Mouse (Mus musculus) lung, embryonic 15.5 days (tissue): ENCODE measurements around the gene Ube2m. TPM values are rescaled to one million over a fixed set of nuclear protein-coding genes. Genes with fewer than 3 reads are reported as not detected.

Source experiments
- ATAC-seq: fragments of 200-750 bp; cut with Nextera tagmentation; 2 replicates; pipeline ENCODE4 v1.8.0; 2017; ENCODE audit warnings: moderate number of reproducible peaks, borderline replicate concordance; ENCODE audit not compliant: low FRiP score, low TSS enrichment; ENCODE audit errors: extremely low read depth
- H3K27ac ChIP-seq: fragments of 300-500 bp; sonication (generic); 2 replicates; pipeline ENCODE4 v1.5.1; 2015; ENCODE audit warnings: moderate library complexity, mild to moderate bottlenecking, inconsistent platforms
- H3K27me3 ChIP-seq: fragments of 300-500 bp; sonication (generic); 2 replicates; pipeline ENCODE4 v1.6.1; 2015; ENCODE audit warnings: inconsistent platforms
- H3K36me3 ChIP-seq: fragments of 300-500 bp; sonication (generic); 2 replicates; pipeline ENCODE4 v1.6.1; 2015; ENCODE audit warnings: inconsistent platforms
- H3K4me1 ChIP-seq: fragments of 300-500 bp; sonication (generic); 2 replicates; pipeline ENCODE4 v1.6.1; 2015; ENCODE audit warnings: inconsistent platforms
- H3K4me2 ChIP-seq: fragments of 300-500 bp; sonication (generic); 2 replicates; pipeline ENCODE4 v1.6.1; 2015; ENCODE audit warnings: inconsistent platforms, mild to moderate bottlenecking, moderate library complexity
- H3K4me3 ChIP-seq: fragments of 300-500 bp; sonication (generic); 2 replicates; pipeline ENCODE4 v1.5.1; 2015; ENCODE audit warnings: mild to moderate bottlenecking, inconsistent platforms
- H3K9ac ChIP-seq: fragments of 300-500 bp; sonication (generic); 2 replicates; pipeline ENCODE4 v1.6.1; 2015; ENCODE audit warnings: inconsistent platforms
- H3K9me3 ChIP-seq: fragments of 300-500 bp; sonication (generic); 2 replicates; pipeline ENCODE4 v1.6.1; 2016; ENCODE audit warnings: inconsistent platforms
- WGBS: fragments of 180-500 bp; shearing (Covaris S2); methylation state at CpG from one replicate; pipeline ENCODE4 v1.1.7; 2015; 5-methylcytosine and 5-hydroxymethylcytosine counted together
- polyA plus RNA-seq: library from polyadenylated mRNA; unstranded; fragments of >200 nt; fragmentation: Nextera tagmentation; extraction: Ambion mirVana; gene quantifications from 2 replicates; pipeline ENCODE4 v1.2.1, GENCODE M21; 2015

Ube2m gene
- polyA plus RNA-seq, 1 experiment from 2014 or later = 114 TPM

DNA sequence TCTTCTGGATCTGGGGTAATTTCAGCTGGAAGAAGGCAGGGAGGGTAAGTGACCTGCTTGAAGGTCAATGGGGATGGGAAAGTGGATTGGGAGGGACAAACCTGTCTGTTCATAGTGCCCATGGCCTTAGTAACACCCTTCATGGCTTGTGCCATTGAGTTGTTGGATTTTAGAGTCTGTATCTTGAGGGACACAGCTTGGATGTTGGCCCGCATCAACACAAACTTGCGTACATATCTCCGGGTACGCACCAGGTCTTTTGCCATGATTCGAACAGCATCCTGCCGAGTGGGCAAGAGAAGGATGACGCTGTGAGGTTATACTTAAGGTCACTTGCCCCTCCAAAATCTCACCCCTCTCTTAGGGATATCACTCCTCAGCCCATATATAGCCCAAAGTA is 5.5 kb downstream of the Ube2m start:
- Histone ChIP-seq H3K36me3 (peaks cover 73% of the 10 kb centered on the region), H3K27me3 (no peaks in the 10 kb centered on the region), H3K4me3 (no peak overlapping the region), H3K4me1 (peaks cover 33% of the 10 kb centered on the region), H3K4me2 (no peak overlapping the region), H3K27ac (no peak overlapping the region), H3K9ac (no peak overlapping the region), H3K9me3 (no peaks in the 10 kb centered on the region)
- 88% methylated on average over 7 of the region's 7 CpGs for WGBS
- no peak for ATAC-seq

DNA sequence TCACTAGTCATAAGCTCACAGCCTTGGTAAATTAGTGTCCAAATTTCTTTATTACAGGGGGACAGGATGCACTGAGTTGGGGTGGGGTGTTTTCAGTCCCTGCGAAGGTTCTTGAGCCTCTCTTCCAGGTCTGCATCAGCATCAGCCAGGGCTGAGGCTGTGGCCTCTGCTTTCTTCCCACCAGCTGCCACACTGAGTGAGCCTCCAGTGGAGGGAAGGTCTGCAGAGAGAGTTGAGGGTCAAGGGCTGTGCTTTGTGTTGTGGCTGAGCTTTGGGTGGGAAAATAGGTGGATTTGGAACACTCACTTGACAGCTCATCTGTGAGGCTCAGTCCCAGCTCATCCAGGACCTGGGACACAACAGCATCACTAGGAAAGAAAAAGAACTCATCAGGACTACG is 6.1 kb downstream of the Ube2m start:
- Histone ChIP-seq H3K4me2 (no peak overlapping the region), H3K4me1 (peaks cover 34% of the 10 kb centered on the region), H3K27me3 (no peaks in the 10 kb centered on the region), H3K9me3 (no peaks in the 10 kb centered on the region), H3K27ac (no peak overlapping the region), H3K4me3 (no peak overlapping the region), H3K9ac (no peak overlapping the region), H3K36me3 (peaks cover 79% of the 10 kb centered on the region)
- no peak for ATAC-seq
- 67% methylated on average over 2 of the region's 2 CpGs for WGBS

DNA sequence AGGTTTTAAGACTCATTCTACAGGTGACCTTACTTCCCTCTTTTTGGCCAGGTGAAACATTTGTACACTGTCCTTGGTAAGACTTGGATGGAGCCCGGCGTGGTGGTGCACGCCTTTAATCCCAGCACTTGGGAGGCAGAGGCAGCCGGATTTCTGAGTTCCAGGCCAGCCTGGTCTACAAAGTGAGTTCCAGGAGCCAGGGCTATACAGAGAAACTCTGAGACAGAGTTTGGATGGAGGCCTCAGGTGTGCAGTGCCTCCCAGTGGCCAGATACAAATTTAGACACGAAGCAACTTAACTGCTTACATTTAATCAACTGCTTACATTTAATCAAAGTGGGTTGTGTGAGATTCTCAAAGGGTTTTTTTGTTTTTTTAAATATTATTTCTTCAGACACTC is 7.0 kb downstream of the Ube2m start:
- WGBS = 67% methylated on average over 5 of the region's 5 CpGs
- Histone ChIP-seq H3K4me3 (no peak overlapping the region), H3K4me2 (no peak overlapping the region), H3K27ac (no peak overlapping the region), H3K9ac (no peak overlapping the region), H3K36me3 (peaks cover 85% of the 10 kb centered on the region), H3K27me3 (no peaks in the 10 kb centered on the region), H3K9me3 (no peaks in the 10 kb centered on the region), H3K4me1 (peaks cover 34% of the 10 kb centered on the region)
- ATAC-seq = no peak

DNA sequence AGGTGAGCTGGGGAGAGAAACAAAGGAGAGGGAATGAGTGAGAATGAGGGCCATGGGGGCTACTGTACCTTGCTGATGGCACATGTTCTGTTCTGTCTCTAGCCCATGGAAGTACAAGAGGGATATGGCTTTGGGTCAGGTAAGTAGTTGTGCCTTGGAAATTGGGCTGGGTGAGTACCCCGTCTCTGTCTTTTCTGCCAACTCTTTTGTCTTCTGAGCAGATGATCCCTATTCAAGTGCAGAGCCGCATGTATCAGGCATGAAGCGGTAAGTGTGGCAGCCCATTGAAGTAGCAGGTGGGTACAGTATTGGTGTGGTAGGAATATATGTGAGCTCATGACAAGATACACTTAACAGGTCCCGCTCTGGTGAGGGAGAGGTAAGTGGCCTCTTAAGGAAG is 9.1 kb downstream of the Ube2m start:
- Histone ChIP-seq H3K4me1 (peaks cover 26% of the 10 kb centered on the region), H3K4me3 (no peak overlapping the region), H3K27ac (no peak overlapping the region), H3K9ac (no peak overlapping the region), H3K36me3 (peaks cover 73% of the 10 kb centered on the region), H3K9me3 (no peaks in the 10 kb centered on the region), H3K27me3 (no peaks in the 10 kb centered on the region), H3K4me2 (no peak overlapping the region)
- ATAC-seq = no peak
- 87% methylated on average over 4 of the region's 4 CpGs for WGBS

DNA sequence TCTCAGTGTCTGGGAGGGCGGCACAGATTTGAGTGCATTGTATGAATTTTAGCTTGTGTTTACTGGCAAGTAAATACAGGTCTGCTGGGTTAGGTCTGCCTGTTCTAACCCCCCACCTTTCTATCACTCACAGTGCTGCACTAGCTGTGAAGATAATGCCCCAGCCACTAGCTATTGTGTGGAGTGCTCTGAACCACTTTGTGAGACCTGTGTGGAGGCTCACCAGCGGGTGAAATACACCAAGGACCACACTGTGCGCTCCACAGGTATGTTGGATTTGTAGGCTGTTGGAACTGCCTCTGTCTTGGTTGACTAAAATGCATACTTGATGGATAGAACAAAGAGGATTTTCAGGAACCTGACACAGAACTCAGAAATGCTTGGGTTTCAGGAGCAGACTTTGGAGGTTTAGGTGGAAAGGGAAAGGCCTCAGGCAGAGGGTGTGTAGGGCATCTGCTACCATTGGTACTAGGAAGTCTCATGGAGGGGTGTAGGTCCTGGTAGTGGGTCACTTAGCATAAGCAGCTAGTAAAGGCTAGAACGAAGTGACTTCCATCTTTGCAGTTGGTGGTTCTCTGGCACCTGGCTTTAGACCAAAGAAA is 12.5 kb downstream of the Ube2m start:
- H3K4me1 ChIP-seq = peaks cover 20% of the 10 kb centered on the region
- 25% methylated on average over 4 of the region's 4 CpGs for WGBS
- no peaks in the 10 kb centered on the region for H3K27me3 ChIP-seq
- no peak overlapping the region for H3K27ac ChIP-seq
- peak overlapping the region; percentile 96 for H3K4me3 ChIP-seq
- H3K9ac ChIP-seq = peak overlapping the region; percentile 98
- no peak for ATAC-seq
- H3K9me3 ChIP-seq = no peaks in the 10 kb centered on the region
- H3K4me2 ChIP-seq = peak overlapping the region; percentile 81
- peaks cover 46% of the 10 kb centered on the region for H3K36me3 ChIP-seq

DNA sequence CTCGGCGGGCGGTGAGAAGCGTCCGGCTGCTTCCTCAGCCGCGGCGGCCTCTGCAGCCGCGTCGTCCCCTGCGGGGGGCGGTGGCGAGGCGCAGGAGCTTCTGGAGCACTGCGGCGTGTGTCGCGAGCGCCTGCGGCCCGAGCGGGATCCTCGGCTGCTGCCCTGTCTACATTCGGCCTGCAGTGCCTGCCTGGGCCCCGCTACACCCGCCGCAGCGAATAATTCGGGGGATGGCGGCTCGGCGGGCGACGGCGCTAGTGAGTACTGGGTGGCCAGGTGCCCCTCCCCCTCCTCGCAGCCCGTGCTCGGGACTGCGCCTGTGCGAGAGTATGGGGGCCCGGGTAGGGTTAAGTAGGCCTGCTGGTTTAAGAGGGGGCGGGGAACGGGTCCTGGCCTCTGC is 13.3 kb downstream of the Ube2m start:
- peaks cover 20% of the 10 kb centered on the region for H3K4me1 ChIP-seq
- peak overlapping the region; percentile 98 for H3K9ac ChIP-seq
- WGBS = under 1% methylated on average over 44 of the region's 44 CpGs
- H3K36me3 ChIP-seq = peaks cover 38% of the 10 kb centered on the region
- no peaks in the 10 kb centered on the region for H3K27me3 ChIP-seq
- no peaks in the 10 kb centered on the region for H3K9me3 ChIP-seq
- peak overlapping the region; percentile 99 for H3K27ac ChIP-seq
- peak overlapping the region; percentile 96 for H3K4me3 ChIP-seq
- H3K4me2 ChIP-seq = peak overlapping the region; percentile 81
- peak; percentile 60 for ATAC-seq

DNA sequence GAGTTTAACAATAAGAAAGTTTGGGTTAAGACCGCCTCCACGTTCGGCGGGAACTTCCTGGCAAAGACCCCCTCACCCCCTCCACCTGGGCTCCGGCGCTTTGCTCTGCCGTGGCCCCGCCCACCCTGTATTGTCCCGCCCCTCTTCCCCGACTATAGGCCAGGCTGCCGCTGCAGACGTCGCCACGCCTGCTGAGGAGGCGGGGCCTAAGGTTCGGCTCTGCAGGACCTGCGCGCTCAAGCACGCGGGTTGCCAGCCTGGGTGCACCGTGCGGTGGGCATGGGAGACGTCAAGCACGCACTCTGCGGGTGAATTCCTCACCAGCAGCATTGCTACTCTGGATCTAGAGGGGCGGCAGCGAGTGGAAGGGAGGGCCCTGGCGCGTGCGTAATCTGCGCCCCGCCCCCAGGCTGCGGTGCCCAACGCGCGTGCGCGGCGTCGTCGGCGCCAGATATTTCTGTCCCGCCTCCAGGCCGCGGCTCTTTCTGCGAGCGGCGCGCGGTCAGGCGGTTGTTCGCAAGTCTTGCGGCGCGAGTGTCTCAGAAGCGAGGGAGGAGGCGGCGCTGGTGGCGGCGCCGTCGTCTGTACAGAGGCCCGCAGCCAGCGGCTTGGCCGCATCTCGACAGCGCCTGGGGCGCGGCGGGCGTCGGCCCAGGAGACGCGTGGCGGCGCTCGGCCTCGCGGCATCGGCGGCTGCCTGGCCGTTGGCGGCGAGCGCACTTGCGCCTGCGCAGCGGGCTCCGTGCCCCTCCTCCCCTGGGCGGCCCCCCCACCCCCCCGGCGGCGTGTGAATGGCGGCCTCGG is 13.9 kb downstream of the Ube2m start:
- peak; percentile 89 for ATAC-seq
- under 1% methylated on average over 90 of the region's 95 CpGs for WGBS
- no peaks in the 10 kb centered on the region for H3K27me3 ChIP-seq

DNA sequence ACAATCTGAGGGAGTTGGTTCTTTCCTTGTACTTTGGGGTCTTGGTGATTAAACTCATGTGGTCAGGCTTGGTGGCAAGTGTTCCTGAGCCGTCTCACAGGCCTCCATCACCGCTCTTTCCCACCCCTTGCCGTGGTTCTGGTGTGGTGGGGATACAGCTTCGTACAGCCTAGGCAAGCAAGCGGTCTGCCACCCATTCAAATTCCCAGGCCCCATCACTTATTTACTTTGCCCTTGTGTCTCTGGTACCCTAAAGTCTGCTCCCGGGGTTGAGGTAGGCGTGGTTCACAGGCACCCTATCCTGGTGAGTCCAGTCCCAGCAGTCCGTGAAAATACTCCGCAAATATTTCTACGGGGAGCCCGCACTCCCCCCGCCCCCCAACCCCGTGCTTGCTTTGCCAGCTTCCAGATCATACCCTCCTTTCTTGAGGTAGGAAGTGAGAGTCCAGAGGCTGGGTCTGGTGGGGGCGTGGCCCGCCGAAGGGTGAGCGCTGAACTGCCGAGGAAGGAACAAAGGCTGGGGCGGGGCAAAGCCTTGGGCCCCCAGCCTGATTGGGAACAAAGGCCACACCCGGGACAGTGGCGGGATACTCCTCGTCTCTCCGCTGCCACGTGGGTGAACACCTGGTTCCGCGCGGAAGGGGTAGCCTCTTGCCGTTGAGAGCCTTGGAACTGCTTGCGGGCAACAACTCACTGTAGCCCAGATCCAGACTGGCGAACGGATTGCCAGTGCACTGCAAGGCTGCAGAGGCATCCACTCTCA is 15.1 kb downstream of the Ube2m start:
- H3K4me1 ChIP-seq = peaks cover 20% of the 10 kb centered on the region
- no peaks in the 10 kb centered on the region for H3K27me3 ChIP-seq
- H3K27ac ChIP-seq = peak overlapping the region; percentile 99
- H3K9me3 ChIP-seq = no peaks in the 10 kb centered on the region
- ATAC-seq = peak; percentile 70
- peaks cover 19% of the 10 kb centered on the region for H3K36me3 ChIP-seq
- peak overlapping the region; percentile 81 for H3K4me2 ChIP-seq
- H3K9ac ChIP-seq = peak overlapping the region; percentile 98
- 3% methylated on average over 31 of the region's 31 CpGs for WGBS
- H3K4me3 ChIP-seq = peak overlapping the region; percentile 96

More for the DNA sequence above, 13.9 kb downstream of the Ube2m start:
- Histone ChIP-seq H3K9me3 (no peaks in the 10 kb centered on the region), H3K9ac (peak overlapping the region; percentile 98), H3K4me1 (peaks cover 20% of the 10 kb centered on the region), H3K36me3 (peaks cover 31% of the 10 kb centered on the region), H3K4me3 (peak overlapping the region; percentile 96), H3K27ac (peak overlapping the region; percentile 99), H3K4me2 (peak overlapping the region; percentile 81)

DNA sequence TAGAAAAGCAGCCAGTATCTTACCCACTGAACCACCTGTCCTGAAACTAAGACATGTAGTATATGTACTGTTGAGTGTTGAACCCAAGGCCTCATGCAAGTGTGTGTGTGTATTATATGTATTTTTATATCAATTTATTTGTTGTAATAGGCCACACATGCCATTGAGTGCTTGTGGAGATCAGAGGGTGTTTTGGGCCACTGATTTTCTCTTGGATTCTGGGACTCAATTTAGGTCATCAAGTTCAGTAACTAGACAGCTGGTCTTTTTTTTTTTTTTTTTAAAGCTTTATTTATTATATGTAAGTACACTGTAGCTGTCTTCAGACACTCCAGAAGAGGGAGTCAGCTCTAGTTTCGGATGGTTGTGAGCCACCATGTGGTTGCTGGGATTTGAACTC is 22.9 kb downstream of the Ube2m start:
- Histone ChIP-seq H3K4me3 (no peak overlapping the region), H3K4me1 (peaks cover 6% of the 10 kb centered on the region), H3K4me2 (no peak overlapping the region), H3K36me3 (no peaks in the 10 kb centered on the region), H3K9ac (no peak overlapping the region), H3K9me3 (no peaks in the 10 kb centered on the region), H3K27ac (no peak overlapping the region), H3K27me3 (no peaks in the 10 kb centered on the region)
- no peak for ATAC-seq
- 74% methylated on average over 1 of the region's 1 CpGs for WGBS

DNA sequence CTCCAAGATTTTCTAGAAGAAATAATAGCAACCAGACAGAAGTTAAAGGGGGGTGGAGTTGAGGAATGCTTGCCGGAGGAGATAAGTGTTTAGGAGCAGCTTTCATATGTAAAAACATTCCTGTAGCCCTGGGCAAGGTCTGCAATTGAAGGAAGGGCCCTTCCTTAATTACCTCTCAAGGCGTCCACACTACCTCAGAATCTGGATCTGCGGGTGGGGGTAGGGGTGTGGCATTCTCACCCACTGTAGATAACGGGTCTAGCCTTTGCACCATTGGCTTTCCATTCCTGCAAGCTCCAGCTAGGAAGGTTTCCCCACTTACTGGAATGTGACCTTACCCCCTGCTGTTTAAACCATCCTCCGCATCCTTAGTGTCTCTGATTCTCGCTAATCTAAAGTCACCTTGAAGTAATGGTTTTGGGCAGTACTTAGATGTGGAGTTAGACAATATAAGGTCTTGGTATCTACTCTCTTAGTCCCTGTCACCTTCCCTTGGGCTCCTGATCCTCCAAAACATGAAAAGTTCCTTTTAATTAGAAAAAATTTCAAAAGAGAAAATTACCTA is 23.7 kb downstream of the Ube2m start:
- H3K9me3 ChIP-seq = no peaks in the 10 kb centered on the region
- H3K4me2 ChIP-seq = no peak overlapping the region
- no peak overlapping the region for H3K9ac ChIP-seq
- no peaks in the 10 kb centered on the region for H3K36me3 ChIP-seq
- no peak overlapping the region for H3K4me3 ChIP-seq
- H3K4me1 ChIP-seq = peaks cover 6% of the 10 kb centered on the region
- H3K27me3 ChIP-seq = no peaks in the 10 kb centered on the region
- H3K27ac ChIP-seq = no peak overlapping the region
- WGBS = 38% methylated on average over 6 of the region's 6 CpGs
- no peak for ATAC-seq

DNA sequence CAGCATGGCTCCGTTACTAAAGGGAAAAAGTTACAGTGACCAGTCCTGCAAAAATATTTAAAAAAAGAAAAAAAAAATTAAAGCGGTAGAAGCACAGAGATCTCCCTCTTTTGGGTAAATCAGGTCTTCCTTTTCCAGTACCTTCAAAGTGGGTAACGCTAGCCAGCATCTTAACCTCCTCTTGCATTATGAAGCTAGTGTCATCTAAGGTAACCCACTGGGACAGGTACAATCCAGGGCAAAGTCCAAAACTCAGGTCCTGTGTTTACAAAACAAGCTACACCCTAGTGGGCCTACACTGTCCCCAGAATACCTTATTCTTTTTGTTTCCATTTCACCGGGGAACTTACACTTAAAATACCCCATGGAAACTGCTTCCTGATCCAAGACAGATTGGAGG is 24.4 kb downstream of the Ube2m start:
- H3K9ac ChIP-seq = no peak overlapping the region
- no peak overlapping the region for H3K4me3 ChIP-seq
- no peak overlapping the region for H3K27ac ChIP-seq
- peaks cover 6% of the 10 kb centered on the region for H3K4me1 ChIP-seq
- ATAC-seq = no peak
- H3K27me3 ChIP-seq = no peaks in the 10 kb centered on the region
- H3K4me2 ChIP-seq = no peak overlapping the region
- WGBS = 72% methylated on average over 4 of the region's 4 CpGs
- H3K9me3 ChIP-seq = no peaks in the 10 kb centered on the region
- no peaks in the 10 kb centered on the region for H3K36me3 ChIP-seq
